Mouse (Mus musculus): ENCODE results near the gene Eif3k.

DNA sequence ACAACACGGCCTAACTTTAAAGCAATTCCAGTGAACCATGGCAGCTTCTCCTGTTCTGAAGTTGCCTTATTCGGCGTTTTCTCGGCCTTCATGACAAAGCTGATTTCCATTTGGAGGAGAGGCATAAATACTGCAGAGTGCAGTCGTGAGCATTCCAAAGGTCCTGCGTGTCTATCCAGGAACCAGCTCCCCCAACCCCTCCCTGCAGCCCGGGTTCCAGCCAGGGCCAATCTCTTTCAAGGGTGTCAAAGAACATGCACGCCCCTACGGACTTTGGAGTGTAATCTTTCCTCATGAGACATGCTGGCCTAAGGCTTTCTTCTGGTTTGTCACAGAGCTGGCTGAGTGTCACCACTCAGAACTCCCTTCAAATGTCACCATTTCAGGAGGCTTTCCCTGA, 56.3 kb downstream of the Eif3k start:
- peak; percentile 56 for TF ChIP-seq POLR2A (IDR thresholded peaks at IDR 0.05; ENCODE audit: insufficient read depth, low read depth, low read length)
- peak; percentile 37; the same call in 1 of the 2 replicates for TF ChIP-seq EP300 (IDR thresholded peaks at IDR 0.05; ENCODE audit: insufficient read depth, low read depth, low read length)

All from heart, adult 2 months (tissue).